Mouse (Mus musculus) kidney, adult 2 months (tissue): Measurements from ENCODE around the gene Adprh. TPM values are rescaled to one million over a fixed set of nuclear protein-coding genes. Genes with fewer than 3 reads are reported as not detected.

Source experiments
- DNase-seq: peaks from one replicate; pipeline ENCODE4 v3.0.0; 2021
- H3K27ac ChIP-seq: fragments of 200-500 bp; 2 replicates; pipeline ENCODE4 v1.5.1; 2012; ENCODE audit warnings: low read depth, low read length, control low read depth, inconsistent platforms; ENCODE audit not compliant: insufficient read depth
- H3K27me3 ChIP-seq: fragments of 200-500 bp; replicated peaks from 2 replicates; pipeline ENCODE4 v1.6.1; 2012; ENCODE audit warnings: mild to moderate bottlenecking, moderate library complexity, low read length, inconsistent platforms; ENCODE audit not compliant: control insufficient read depth, insufficient read depth
- H3K36me3 ChIP-seq: fragments of 200-500 bp; 2 replicates; pipeline ENCODE4 v1.6.1; 2012; ENCODE audit warnings: mild to moderate bottlenecking, moderate library complexity, low read length, inconsistent platforms; ENCODE audit not compliant: control insufficient read depth, insufficient read depth
- H3K4me1 ChIP-seq: fragments of 200-500 bp; 2 replicates; pipeline ENCODE4 v1.6.1; 2011; ENCODE audit warnings: low read length; ENCODE audit not compliant: control insufficient read depth, insufficient read depth
- H3K4me3 ChIP-seq: fragments of 200-500 bp; 2 replicates; pipeline ENCODE4 v1.5.1; 2011; ENCODE audit warnings: mild to moderate bottlenecking, low read depth, low read length, control low read depth; ENCODE audit not compliant: insufficient read depth
- CTCF ChIP-seq: fragments of 200-500 bp; conservative IDR thresholded peaks from 2 replicates; pipeline ENCODE4 v1.5.1; 2011; ENCODE audit warnings: low read depth, mild to moderate bottlenecking, control low read depth, low read length, moderate library complexity, mixed read lengths; ENCODE audit not compliant: insufficient read depth, insufficient read length
- POLR2A ChIP-seq: fragments of 200-500 bp; IDR thresholded peaks from one replicate; pipeline ENCODE4 v1.6.1; 2011; ENCODE audit warnings: low read depth, low read length, control low read depth
- WGBS: fragments of 180-500 bp; shearing (Covaris S2); methylation state at CpG from one replicate; pipeline ENCODE4 v1.1.7; 2018; 5-methylcytosine and 5-hydroxymethylcytosine counted together
- polyA plus RNA-seq: library from polyadenylated mRNA; depleted of rRNA; stranded (reverse); fragments of >200 nt; gene quantifications from 2 replicates; pipeline ENCODE4 v1.2.3, GENCODE M21; 2012

Adprh gene
- polyA plus RNA-seq, 1 experiment, result 20.4 TPM

- Histone ChIP-seq H3K27me3 (no peaks in the 10 kb centered on the region), H3K27ac (no peak overlapping the region), H3K36me3 (no peaks in the 10 kb centered on the region), H3K4me3 (no peak overlapping the region), H3K4me1 (no peaks in the 10 kb centered on the region)
- TF ChIP-seq CTCF, result no peak
- TF ChIP-seq POLR2A, result no peak
- no peak for DNase-seq
- 96% methylated on average over 8 of the region's 8 CpGs for WGBS
Measured at GRCm38 (mm10) chr16:38408416-38408815, 44.1 kb downstream of the Adprh start.

DNA sequence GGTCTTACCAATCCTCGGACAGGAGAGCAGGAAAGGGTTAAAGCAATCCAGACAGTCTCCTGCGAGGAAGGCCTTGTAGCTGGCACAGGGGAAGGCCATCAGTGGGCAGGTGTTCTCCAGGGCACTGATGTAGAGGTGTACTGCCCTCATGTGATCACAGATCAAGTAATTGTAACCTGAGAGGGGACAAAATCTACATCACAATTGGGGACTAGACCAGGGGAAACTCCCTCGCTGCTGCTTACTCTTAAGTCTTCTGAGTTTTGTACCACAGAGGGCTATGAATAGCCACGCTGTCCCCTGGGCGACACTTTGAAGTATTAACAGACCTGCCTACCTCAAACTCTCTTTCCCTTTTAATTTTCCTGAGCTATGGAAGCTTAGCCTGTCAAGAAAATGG lies 44.9 kb downstream of the Adprh start:
- DNase-seq, result no peak
- no peaks in the 10 kb centered on the region for H3K27me3 ChIP-seq
- H3K27ac ChIP-seq, result no peak overlapping the region
- WGBS, result 52% methylated on average over 5 of the region's 5 CpGs
- H3K4me1 ChIP-seq, result no peaks in the 10 kb centered on the region
- H3K36me3 ChIP-seq, result no peaks in the 10 kb centered on the region
- TF ChIP-seq CTCF (no peak), POLR2A (no peak)
- no peak overlapping the region for H3K4me3 ChIP-seq

DNA sequence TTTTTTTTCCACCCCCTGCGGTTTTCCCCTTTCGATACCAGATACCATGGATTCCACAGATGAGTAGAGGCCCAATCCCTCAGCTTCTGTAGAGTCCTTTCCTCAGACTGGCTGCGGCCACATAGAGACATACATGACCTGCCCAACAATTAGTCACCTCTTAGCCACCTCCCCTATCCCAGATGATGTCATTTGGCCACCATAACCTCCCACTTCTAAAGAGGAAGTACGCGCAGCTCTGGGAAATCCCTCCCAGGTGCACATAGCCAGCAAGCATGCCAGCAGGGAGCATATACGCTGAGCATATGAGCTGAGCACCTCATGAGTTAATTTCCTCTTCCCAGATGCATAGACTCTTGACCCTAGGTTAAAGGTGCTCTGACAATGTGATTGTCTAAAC lies 45.8 kb downstream of the Adprh start:
- WGBS, result 88% methylated on average over 6 of the region's 6 CpGs

DNA sequence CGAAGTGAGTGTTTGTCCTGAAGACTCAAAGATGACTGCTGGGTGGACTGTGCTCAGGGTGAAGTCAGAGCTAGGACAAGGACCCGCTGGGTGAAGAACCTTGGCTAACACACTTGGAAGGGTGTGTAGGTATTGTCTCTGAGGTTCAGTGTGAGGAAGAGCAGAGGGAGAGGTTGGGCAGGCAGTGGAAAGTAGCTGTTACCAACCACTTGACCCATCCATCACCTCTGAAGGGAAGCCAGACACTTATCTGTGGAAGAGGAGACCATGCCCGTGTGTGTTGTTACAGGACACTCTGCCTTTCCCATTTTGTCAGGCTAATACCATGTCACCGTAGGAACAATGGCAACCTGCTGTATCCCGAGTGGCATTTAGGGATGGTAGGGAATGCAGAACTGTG lies 46.2 kb downstream of the Adprh start:
- TF ChIP-seq CTCF (no peak), POLR2A (no peak)
- WGBS, result 85% methylated on average over 5 of the region's 5 CpGs
- Histone ChIP-seq H3K27ac (no peak overlapping the region), H3K36me3 (no peaks in the 10 kb centered on the region), H3K4me1 (no peaks in the 10 kb centered on the region), H3K27me3 (no peaks in the 10 kb centered on the region), H3K4me3 (no peak overlapping the region)
- DNase-seq, result no peak

More for the DNA sequence above, 45.8 kb downstream of the Adprh start:
- DNase-seq, result no peak
- no peaks in the 10 kb centered on the region for H3K36me3 ChIP-seq
- TF ChIP-seq CTCF (no peak), POLR2A (no peak)
- H3K4me3 ChIP-seq, result no peak overlapping the region
- no peak overlapping the region for H3K27ac ChIP-seq
- H3K27me3 ChIP-seq, result no peaks in the 10 kb centered on the region
- H3K4me1 ChIP-seq, result no peaks in the 10 kb centered on the region

DNA sequence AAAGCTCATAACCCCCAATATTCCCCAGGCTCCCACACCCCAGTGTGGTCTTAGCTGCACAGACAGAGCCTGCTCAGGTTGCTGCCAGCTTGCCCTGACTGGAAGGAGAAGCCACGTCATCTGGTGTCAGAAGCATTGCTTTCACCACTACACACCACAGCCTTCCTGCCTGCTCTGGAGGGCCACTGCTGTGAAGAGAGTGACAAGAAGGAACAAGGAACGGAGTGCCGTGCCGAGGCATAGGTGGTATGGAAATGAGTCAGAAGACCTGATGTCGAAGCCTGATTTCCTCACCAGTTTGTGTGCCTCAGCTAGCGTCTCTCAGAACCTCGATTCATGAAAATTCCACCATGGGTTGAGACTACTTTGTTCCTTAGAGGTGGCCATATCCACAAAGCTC lies 48.9 kb downstream of the Adprh start:
- Histone ChIP-seq H3K4me1 (peaks cover 8% of the 10 kb centered on the region; the same call in 1 of the 2 replicates), H3K36me3 (no peaks in the 10 kb centered on the region), H3K27me3 (no peaks in the 10 kb centered on the region), H3K4me3 (no peak overlapping the region), H3K27ac (no peak overlapping the region)
- WGBS, result 91% methylated on average over 7 of the region's 7 CpGs
- DNase-seq, result no peak
- TF ChIP-seq POLR2A (no peak), CTCF (no peak)

- DNase-seq, result no peak
- Histone ChIP-seq H3K27me3 (no peaks in the 10 kb centered on the region), H3K4me1 (peaks cover 8% of the 10 kb centered on the region; the same call in 1 of the 2 replicates), H3K27ac (no peak overlapping the region), H3K4me3 (no peak overlapping the region), H3K36me3 (no peaks in the 10 kb centered on the region)
- TF ChIP-seq POLR2A, result no peak
- no peak for TF ChIP-seq CTCF
- WGBS, result 95% methylated on average over 6 of the region's 6 CpGs
Measured at GRCm38 (mm10) chr16:38401468-38401867, 51.0 kb downstream of the Adprh start.

DNA sequence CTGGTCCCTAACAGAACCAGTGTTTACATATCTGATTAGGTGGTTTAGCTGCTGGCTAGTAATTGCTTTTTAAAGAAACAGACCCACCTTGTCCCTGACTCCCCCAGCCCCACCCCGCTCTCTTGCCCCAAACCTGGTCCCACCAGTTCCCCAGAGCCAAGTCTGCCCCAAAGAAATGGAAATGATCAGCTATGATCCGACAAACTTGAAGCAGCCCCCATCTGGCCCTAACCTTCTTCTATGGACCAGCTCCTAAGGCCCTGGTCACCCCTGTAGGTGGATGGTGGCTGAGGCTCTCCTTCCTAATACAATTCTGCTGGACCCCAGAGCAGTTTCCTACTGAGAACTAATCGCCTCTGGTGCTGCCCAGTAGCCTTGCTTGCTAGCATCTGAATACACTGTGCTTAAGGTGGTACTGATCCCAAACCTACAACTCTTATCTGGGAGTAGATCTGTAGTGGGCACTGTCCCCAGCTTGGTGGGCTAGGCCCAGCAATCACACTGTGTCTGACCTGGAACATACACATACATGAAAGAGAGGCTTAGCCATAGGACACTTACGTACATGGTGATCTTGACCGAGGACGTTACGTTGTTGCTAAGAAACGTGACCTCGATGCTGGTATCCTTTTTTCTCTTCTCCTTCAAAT lies 52.1 kb downstream of the Adprh start:
- no peaks in the 10 kb centered on the region for H3K27me3 ChIP-seq
- H3K4me3 ChIP-seq, result peak overlapping the region; percentile 14; the same call in 1 of the 2 replicates
- no peak overlapping the region for H3K27ac ChIP-seq
- 89% methylated on average over 9 of the region's 9 CpGs for WGBS
- peaks cover 11% of the 10 kb centered on the region; the same call in 1 of the 2 replicates for H3K4me1 ChIP-seq
- TF ChIP-seq POLR2A, result no peak
- no peak for TF ChIP-seq CTCF
- no peaks in the 10 kb centered on the region for H3K36me3 ChIP-seq
- no peak for DNase-seq
